Mouse (Mus musculus) embryo, embryonic 11 days (tissue): ENCODE measurements around the gene Focad.

Experiments
- DNase-seq: peaks from one replicate; pipeline ENCODE4 v3.0.0-alpha.2; 2015

Focad gene

GRCm38 (mm10) chr4:88213895-88214294 lies 119.5 kb downstream of the Focad start:
- no peak for DNase-seq

- no peak for DNase-seq
Measured at GRCm38 (mm10) chr4:88218286-88218685, 123.9 kb downstream of the Focad start.

- DNase-seq, result no peak
Measured at GRCm38 (mm10) chr4:88218797-88219196, 124.4 kb downstream of the Focad start.

GRCm38 (mm10) chr4:88231375-88231774 lies 136.9 kb downstream of the Focad start:
- no peak for DNase-seq

GRCm38 (mm10) chr4:88235941-88236340 lies 141.5 kb downstream of the Focad start:
- DNase-seq, result no peak

GRCm38 (mm10) chr4:88236926-88237756 lies 142.7 kb downstream of the Focad start:
- peak; percentile 58 for DNase-seq

- peak; percentile 54 for DNase-seq
Measured at GRCm38 (mm10) chr4:88238351-88238750, 143.9 kb downstream of the Focad start.

- DNase-seq, result no peak
Measured at GRCm38 (mm10) chr4:88243834-88244233, 149.4 kb downstream of the Focad start.

GRCm38 (mm10) chr4:88245494-88245893 lies 151.1 kb downstream of the Focad start:
- no peak for DNase-seq

- no peak for DNase-seq
Measured at GRCm38 (mm10) chr4:88261349-88261748, 166.9 kb downstream of the Focad start.

- no peak for DNase-seq
Measured at GRCm38 (mm10) chr4:88264536-88264935, 170.1 kb downstream of the Focad start.

- DNase-seq, result no peak
Measured at GRCm38 (mm10) chr4:88270408-88271067, 176.1 kb downstream of the Focad start.

- DNase-seq, result no peak
Measured at GRCm38 (mm10) chr4:88275571-88276041, 181.2 kb downstream of the Focad start.

- no peak for DNase-seq
Measured at GRCm38 (mm10) chr4:88276058-88276734, 181.8 kb downstream of the Focad start.

- no peak for DNase-seq
Measured at GRCm38 (mm10) chr4:88278524-88278923, 184.1 kb downstream of the Focad start.

- no peak for DNase-seq
Measured at GRCm38 (mm10) chr4:88280536-88280935, 186.1 kb downstream of the Focad start.

GRCm38 (mm10) chr4:88295537-88295936 lies 201.1 kb downstream of the Focad start:
- no peak for DNase-seq

- DNase-seq, result no peak
Measured at GRCm38 (mm10) chr4:88299551-88299950, 205.1 kb downstream of the Focad start.

- DNase-seq, result no peak
Measured at GRCm38 (mm10) chr4:88300832-88301621, 206.6 kb downstream of the Focad start.

- DNase-seq, result no peak
Measured at GRCm38 (mm10) chr4:88302291-88302690, 207.9 kb downstream of the Focad start.

- no peak for DNase-seq
Measured at GRCm38 (mm10) chr4:88307691-88308090, 213.3 kb downstream of the Focad start.

- no peak for DNase-seq
Measured at GRCm38 (mm10) chr4:88308342-88309116, 214.1 kb downstream of the Focad start.
